Mouse (Mus musculus) thymus, adult 2 months (tissue): ENCODE data around the gene Ppp2r2c.

ENCODE experiments used
- CTCF ChIP-seq: fragments of 200-500 bp; IDR thresholded peaks from 2 replicates; pipeline ENCODE4 v1.5.1; 2012; ENCODE audit warnings: mild to moderate bottlenecking, control low read depth, low read length, moderate library complexity, borderline replicate concordance; ENCODE audit not compliant: control insufficient read depth, poor library complexity, insufficient read depth; ENCODE audit errors: extremely low read depth
- POLR2A ChIP-seq: fragments of 200-500 bp; IDR thresholded peaks from 2 replicates; pipeline ENCODE4 v1.6.1; 2012; ENCODE audit warnings: mild to moderate bottlenecking, low read length, control low read depth, moderate library complexity; ENCODE audit not compliant: control insufficient read depth, poor library complexity, insufficient read depth; ENCODE audit errors: extremely low read depth

DNA sequence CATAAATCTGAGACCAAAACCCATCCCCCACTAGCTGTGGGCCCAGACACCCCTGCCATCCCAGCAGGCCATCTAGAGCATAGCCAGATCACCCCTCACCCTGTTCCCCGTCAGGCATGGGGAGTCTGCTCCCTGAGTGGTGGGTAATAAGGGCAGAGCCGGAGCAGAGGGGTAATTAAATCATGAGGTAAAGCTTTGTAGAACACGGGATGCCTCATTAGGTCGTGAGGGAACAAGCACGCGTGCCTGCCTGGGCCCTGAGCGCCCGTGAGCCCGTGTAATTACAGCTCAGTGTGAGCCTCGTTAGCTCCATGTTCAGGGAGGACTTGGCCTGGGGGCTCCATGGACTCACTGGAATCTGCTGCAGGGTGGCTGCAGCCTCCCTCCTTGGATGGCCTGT, 39.4 kb downstream of the Ppp2r2c start:
- TF ChIP-seq CTCF, result no peak
- TF ChIP-seq POLR2A, result no peak
